Mouse (Mus musculus) B cell, adult 2 months (primary cell): Measurements from ENCODE around the gene Zfp219.
A peak's percentile ranks its signal among the peaks of the same experiment; 100 is the strongest.
"Not testable (repeated sequence)": the region's sequence is repeated elsewhere in the genome, so short reads cannot be mapped to it uniquely, and the experiment has no call there.

Source experiments
- DNase-seq, 2 experiments: peaks; one replicate each; pipeline ENCODE4 v3.0.0; 2022

The Zfp219 gene

GRCm38 (mm10) chr14:52020486-52021137 is at the start of gene Zfp219:
TSS of gene Zfp219 (minus strand) at chr14:52020733.
- peak; percentile 60 to 61 for DNase-seq

GRCm38 (mm10) chr14:52066135-52066534 is 45.6 kb upstream of the Zfp219 start:
- no peak for DNase-seq

GRCm38 (mm10) chr14:52061798-52062197 is 41.3 kb upstream of the Zfp219 start:
- DNase-seq: no peak

- DNase-seq: no peak
Observed at GRCm38 (mm10) chr14:52060800-52061199, 40.3 kb upstream of the Zfp219 start.

GRCm38 (mm10) chr14:52059982-52060381 is 39.4 kb upstream of the Zfp219 start:
- no peak for DNase-seq

- DNase-seq: not testable (repeated sequence)
Observed at GRCm38 (mm10) chr14:52052720-52053119, 32.2 kb upstream of the Zfp219 start.

- DNase-seq: no peak
Observed at GRCm38 (mm10) chr14:52045966-52046565, 25.5 kb upstream of the Zfp219 start.

GRCm38 (mm10) chr14:52044901-52045678 is 24.6 kb upstream of the Zfp219 start:
- DNase-seq: peak in 1 of 2 experiments; percentile 15

- no peak for DNase-seq
Observed at GRCm38 (mm10) chr14:52043446-52043845, 22.9 kb upstream of the Zfp219 start.

GRCm38 (mm10) chr14:52042359-52042758 is 21.8 kb upstream of the Zfp219 start, which contains the start of gene Olfr221:
TSS of gene Olfr221 (minus strand) at chr14:52042459.
- not testable (repeated sequence) for DNase-seq

GRCm38 (mm10) chr14:52039332-52039731 is 18.8 kb upstream of the Zfp219 start:
- DNase-seq: no peak

- DNase-seq: no peak
Observed at GRCm38 (mm10) chr14:52035926-52036325, 15.4 kb upstream of the Zfp219 start.

- no peak for DNase-seq
Observed at GRCm38 (mm10) chr14:52026342-52026741, 5.8 kb upstream of the Zfp219 start.

- no peak for DNase-seq
Observed at GRCm38 (mm10) chr14:52024133-52024532, 3.6 kb upstream of the Zfp219 start.

- DNase-seq: peak; percentile 90 to 92
Observed at GRCm38 (mm10) chr14:52022709-52023459, 2.4 kb upstream of the Zfp219 start.

- DNase-seq: no peak
Observed at GRCm38 (mm10) chr14:52022244-52022708, 1.7 kb upstream of the Zfp219 start.

GRCm38 (mm10) chr14:52021568-52022212 is 1.2 kb upstream of the Zfp219 start:
- DNase-seq: no peak

GRCm38 (mm10) chr14:52021138-52021529 is 601 bp upstream of the Zfp219 start:
- no peak for DNase-seq

GRCm38 (mm10) chr14:52019590-52020340 is 768 bp downstream of the Zfp219 start:
- DNase-seq: peak; percentile 96 to 97

GRCm38 (mm10) chr14:52019051-52019589 is 1.4 kb downstream of the Zfp219 start:
- DNase-seq: no peak
